Mouse (Mus musculus): ENCODE results near the gene Zcchc24. TPM values are rescaled to one million over a fixed set of nuclear protein-coding genes. Genes with fewer than 3 reads are reported as not detected.

Gene Zcchc24
- polyA plus RNA-seq, 1 experiment from 2014 or later: 11.3 TPM

GRCm38 (mm10) chr14:25749143-25749909 is 19.5 kb downstream of the Zcchc24 start:
- no peak for DNase-seq (ENCODE audit: low spot score)
- Histone ChIP-seq H3K4me1 (replicated peaks; ENCODE audit: control insufficient read depth, insufficient read depth, low read length) (peaks cover 21% of the 10 kb centered on the region), H3K27ac (ENCODE audit: low read depth, low read length) (no peak overlapping the region)

GRCm38 (mm10) chr14:25747996-25748756 is 20.7 kb downstream of the Zcchc24 start:
- no peak overlapping the region for H3K27ac ChIP-seq (ENCODE audit: low read depth, low read length)
- no peaks in the 10 kb centered on the region for H3K27me3 ChIP-seq (replicated peaks; ENCODE audit: control insufficient read depth, insufficient read depth, low read length)
- H3K36me3 ChIP-seq (ENCODE audit: control insufficient read depth, insufficient read depth, low read length): no peaks in the 10 kb centered on the region
- no peak overlapping the region for H3K4me3 ChIP-seq (ENCODE audit: low read depth, low read length)
- no peak overlapping the region for H3K4me2 ChIP-seq
- peaks cover 21% of the 10 kb centered on the region for H3K4me1 ChIP-seq (replicated peaks; ENCODE audit: control insufficient read depth, insufficient read depth, low read length)
- WGBS: 74% methylated on average over 7 of the region's 7 CpGs
- DNase-seq (ENCODE audit: low spot score) (no peak), ATAC-seq (replicated peaks; ENCODE audit: low FRiP score) (no peak)
- no peak overlapping the region for H3K9ac ChIP-seq (ENCODE audit: low read depth, low read length)
- H3K9me3 ChIP-seq (ENCODE audit: control insufficient read depth, low read length): no peaks in the 10 kb centered on the region

More at GRCm38 (mm10) chr14:25749143-25749909, 19.5 kb downstream of the Zcchc24 start:
- WGBS: 52% methylated on average over 13 of the region's 13 CpGs
- Histone ChIP-seq H3K36me3 (ENCODE audit: control insufficient read depth, insufficient read depth, low read length) (no peaks in the 10 kb centered on the region), H3K27me3 (replicated peaks; ENCODE audit: control insufficient read depth, insufficient read depth, low read length) (no peaks in the 10 kb centered on the region), H3K9ac (ENCODE audit: low read depth, low read length) (no peak overlapping the region), H3K4me2 (no peak overlapping the region), H3K9me3 (ENCODE audit: control insufficient read depth, low read length) (no peaks in the 10 kb centered on the region), H3K4me3 (ENCODE audit: low read depth, low read length) (no peak overlapping the region)
- no peak for ATAC-seq (replicated peaks; ENCODE audit: low FRiP score)

- H3K9me3 ChIP-seq (ENCODE audit: control insufficient read depth, low read length): no peaks in the 10 kb centered on the region
- no peaks in the 10 kb centered on the region for H3K27me3 ChIP-seq (replicated peaks; ENCODE audit: control insufficient read depth, insufficient read depth, low read length)
- H3K36me3 ChIP-seq (ENCODE audit: control insufficient read depth, insufficient read depth, low read length): no peaks in the 10 kb centered on the region
- no peak overlapping the region for H3K27ac ChIP-seq (ENCODE audit: low read depth, low read length)
- DNase-seq (ENCODE audit: low spot score): no peak
- no peak overlapping the region for H3K9ac ChIP-seq (ENCODE audit: low read depth, low read length)
- 77% methylated on average over 21 of the region's 21 CpGs for WGBS
- no peak overlapping the region for H3K4me3 ChIP-seq (ENCODE audit: low read depth, low read length)
- ATAC-seq (replicated peaks; ENCODE audit: low FRiP score): no peak
- peaks cover 21% of the 10 kb centered on the region for H3K4me1 ChIP-seq (replicated peaks; ENCODE audit: control insufficient read depth, insufficient read depth, low read length)
- H3K4me2 ChIP-seq: no peak overlapping the region
These were observed 21.6 kb downstream of the Zcchc24 start for GRCm38 (mm10) chr14:25746971-25747945.

GRCm38 (mm10) chr14:25746371-25746770 is 22.5 kb downstream of the Zcchc24 start:
- no peaks in the 10 kb centered on the region for H3K36me3 ChIP-seq (ENCODE audit: control insufficient read depth, insufficient read depth, low read length)
- no peak overlapping the region for H3K4me2 ChIP-seq
- DNase-seq (ENCODE audit: low spot score) (no peak), ATAC-seq (replicated peaks; ENCODE audit: low FRiP score) (no peak)
- H3K27ac ChIP-seq (ENCODE audit: low read depth, low read length): no peak overlapping the region
- H3K27me3 ChIP-seq (replicated peaks; ENCODE audit: control insufficient read depth, insufficient read depth, low read length): no peaks in the 10 kb centered on the region
- H3K9ac ChIP-seq (ENCODE audit: low read depth, low read length): no peak overlapping the region
- H3K9me3 ChIP-seq (ENCODE audit: control insufficient read depth, low read length): no peaks in the 10 kb centered on the region
- 87% methylated on average over 6 of the region's 6 CpGs for WGBS
- no peak overlapping the region for H3K4me3 ChIP-seq (ENCODE audit: low read depth, low read length)
- peaks cover 21% of the 10 kb centered on the region for H3K4me1 ChIP-seq (replicated peaks; ENCODE audit: control insufficient read depth, insufficient read depth, low read length)

- WGBS: 37% methylated on average over 11 of the region's 11 CpGs
- no peak overlapping the region for H3K4me2 ChIP-seq
- peaks cover 21% of the 10 kb centered on the region for H3K4me1 ChIP-seq (replicated peaks; ENCODE audit: control insufficient read depth, insufficient read depth, low read length)
- no peaks in the 10 kb centered on the region for H3K27me3 ChIP-seq (replicated peaks; ENCODE audit: control insufficient read depth, insufficient read depth, low read length)
- no peak overlapping the region for H3K9ac ChIP-seq (ENCODE audit: low read depth, low read length)
- no peak overlapping the region for H3K4me3 ChIP-seq (ENCODE audit: low read depth, low read length)
- ATAC-seq (replicated peaks; ENCODE audit: low FRiP score): peak; percentile 52
- H3K27ac ChIP-seq (ENCODE audit: low read depth, low read length): no peak overlapping the region
- no peaks in the 10 kb centered on the region for H3K9me3 ChIP-seq (ENCODE audit: control insufficient read depth, low read length)
- peaks cover 2% of the 10 kb centered on the region; the same call in 1 of the 2 replicates for H3K36me3 ChIP-seq (ENCODE audit: control insufficient read depth, insufficient read depth, low read length)
- DNase-seq (ENCODE audit: low spot score): no peak
These were observed 23.3 kb downstream of the Zcchc24 start for GRCm38 (mm10) chr14:25745365-25746184.

GRCm38 (mm10) chr14:25742943-25743342 is 25.9 kb downstream of the Zcchc24 start:
- WGBS: 88% methylated on average over 5 of the region's 5 CpGs
- Histone ChIP-seq H3K4me1 (replicated peaks; ENCODE audit: control insufficient read depth, insufficient read depth, low read length) (peaks cover 20% of the 10 kb centered on the region), H3K27ac (ENCODE audit: low read depth, low read length) (no peak overlapping the region), H3K4me2 (no peak overlapping the region), H3K9ac (ENCODE audit: low read depth, low read length) (no peak overlapping the region), H3K4me3 (ENCODE audit: low read depth, low read length) (no peak overlapping the region), H3K9me3 (ENCODE audit: control insufficient read depth, low read length) (no peaks in the 10 kb centered on the region), H3K36me3 (ENCODE audit: control insufficient read depth, insufficient read depth, low read length) (peaks cover 2% of the 10 kb centered on the region; the same call in 1 of the 2 replicates), H3K27me3 (replicated peaks; ENCODE audit: control insufficient read depth, insufficient read depth, low read length) (no peaks in the 10 kb centered on the region; the same call in 1 of the 2 replicates)
- no peak for ATAC-seq (replicated peaks; ENCODE audit: low FRiP score)
- DNase-seq (ENCODE audit: low spot score): no peak

GRCm38 (mm10) chr14:25741840-25742367 is 26.9 kb downstream of the Zcchc24 start:
- Histone ChIP-seq H3K9ac (ENCODE audit: low read depth, low read length) (no peak overlapping the region), H3K27me3 (replicated peaks; ENCODE audit: control insufficient read depth, insufficient read depth, low read length) (no peaks in the 10 kb centered on the region; the same call in 1 of the 2 replicates), H3K36me3 (ENCODE audit: control insufficient read depth, insufficient read depth, low read length) (peaks cover 2% of the 10 kb centered on the region; the same call in 1 of the 2 replicates), H3K4me2 (no peak overlapping the region), H3K4me1 (replicated peaks; ENCODE audit: control insufficient read depth, insufficient read depth, low read length) (peaks cover 17% of the 10 kb centered on the region), H3K4me3 (ENCODE audit: low read depth, low read length) (no peak overlapping the region), H3K27ac (ENCODE audit: low read depth, low read length) (no peak overlapping the region), H3K9me3 (ENCODE audit: control insufficient read depth, low read length) (no peaks in the 10 kb centered on the region)
- no peak for ATAC-seq (replicated peaks; ENCODE audit: low FRiP score)
- no peak for DNase-seq (ENCODE audit: low spot score)
- WGBS: 62% methylated on average over 5 of the region's 5 CpGs
